Mouse (Mus musculus) ES-Bruce4 (cell line): ENCODE measurements around the gene Rbbp5.

Source experiments
- CTCF ChIP-seq: IDR thresholded peaks from one replicate; pipeline ENCODE4 v1.8.1; 2011; ENCODE audit warnings: low read depth, low read length
- POLR2A ChIP-seq: IDR thresholded peaks from one replicate; pipeline ENCODE4 v1.8.1; 2011; ENCODE audit warnings: low read length; ENCODE audit not compliant: insufficient read depth

DNA sequence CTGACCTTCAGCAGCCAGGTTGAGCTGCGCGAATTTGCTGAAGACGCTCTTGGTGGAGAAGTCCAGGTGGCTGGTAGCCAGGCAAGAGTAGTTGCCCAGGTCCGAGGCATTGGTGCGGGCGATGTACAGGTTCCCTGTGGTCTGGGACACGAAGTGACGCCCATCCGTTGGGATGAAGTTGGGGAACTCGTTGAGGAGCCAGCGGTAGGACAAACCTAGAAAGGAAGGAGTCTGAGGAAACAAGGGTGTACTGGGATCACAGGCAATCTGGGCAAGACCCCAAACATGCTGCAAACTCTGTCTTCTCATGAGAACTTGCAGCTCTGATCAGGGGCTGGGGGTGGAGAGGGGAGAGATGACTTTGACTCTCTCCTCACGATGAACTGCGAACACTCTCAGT lies 50.9 kb downstream of the Rbbp5 start:
- no peak for TF ChIP-seq POLR2A
- TF ChIP-seq CTCF: no peak
